Mouse (Mus musculus): ENCODE data around the gene Gucy1b2. TPM values are rescaled to one million over a fixed set of nuclear protein-coding genes. Genes with fewer than 3 reads are reported as not detected.
A peak's percentile ranks its signal among the peaks of the same experiment; 100 is the strongest.

Gene Gucy1b2
- polyA plus RNA-seq, 1 experiment from 2014 or later: 2.2 TPM

DNA sequence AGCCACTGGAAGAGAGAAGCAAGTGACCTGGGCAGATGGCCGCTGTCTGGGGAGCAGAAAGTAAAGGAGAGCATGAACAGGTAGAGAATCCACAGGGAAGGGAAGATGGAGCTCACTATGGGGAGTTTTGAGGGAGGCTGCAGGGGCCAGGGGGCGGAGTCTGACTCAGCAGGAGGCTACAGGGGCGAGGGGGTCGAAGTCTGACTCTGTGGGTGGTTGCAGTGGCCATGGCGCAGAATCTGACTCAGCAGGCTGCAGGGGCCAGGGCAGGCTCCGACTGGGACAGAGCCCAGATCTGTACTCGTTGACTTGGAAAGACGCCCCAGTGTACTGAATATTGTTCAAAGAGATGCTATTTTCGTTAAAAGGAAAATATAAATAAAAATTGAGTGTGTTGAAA, 8.9 kb upstream of the Gucy1b2 start:
- no peaks in the 10 kb centered on the region for H3K36me3 ChIP-seq
- H3K4me1 ChIP-seq: peaks cover 5% of the 10 kb centered on the region; the same call in 1 of the 2 replicates
- H3K9ac ChIP-seq (replicated peaks): no peak overlapping the region
- no peak overlapping the region for H3K27ac ChIP-seq (replicated peaks)
- ATAC-seq (ENCODE audit: low FRiP score, low read depth): no peak
- peak overlapping the region; percentile 17 for H3K4me2 ChIP-seq (replicated peaks)
- no peaks in the 10 kb centered on the region for H3K9me3 ChIP-seq
- no peak overlapping the region for H3K4me3 ChIP-seq
- H3K27me3 ChIP-seq: peaks cover 16% of the 10 kb centered on the region; the same call in 1 of the 2 replicates
- WGBS: 19% methylated on average over 9 of the region's 9 CpGs

DNA sequence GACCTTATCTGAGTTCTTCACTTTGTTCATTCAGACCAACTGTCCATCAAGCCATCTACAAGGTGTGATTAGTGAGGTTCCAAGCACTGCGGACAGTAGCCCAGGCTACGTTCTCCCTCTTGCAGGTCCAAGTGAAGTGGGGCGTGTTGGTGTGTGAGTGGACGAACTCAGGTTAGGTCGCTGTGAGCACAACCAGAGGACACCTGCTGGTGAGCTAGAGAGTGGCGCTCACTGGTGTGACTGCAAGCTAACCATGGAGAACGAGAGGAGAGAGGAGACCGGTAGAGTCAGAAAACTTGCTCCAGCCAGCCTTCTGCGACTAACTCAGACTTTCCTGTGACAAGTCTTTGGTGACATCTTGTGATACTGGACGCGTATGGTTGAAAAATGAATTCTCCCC, 3.5 kb upstream of the Gucy1b2 start:
- Histone ChIP-seq H3K4me3 (no peak overlapping the region), H3K4me2 (replicated peaks) (no peak overlapping the region), H3K27me3 (0 out of 2 replicates have a peak, but pooled peaks cover 11% of the 10 kb centered on the region), H3K27ac (replicated peaks) (no peak overlapping the region), H3K36me3 (no peaks in the 10 kb centered on the region), H3K9me3 (no peaks in the 10 kb centered on the region), H3K4me1 (peaks cover 14% of the 10 kb centered on the region), H3K9ac (replicated peaks) (no peak overlapping the region)
- 65% methylated on average over 11 of the region's 11 CpGs for WGBS
- no peak for ATAC-seq (ENCODE audit: low FRiP score, low read depth)

GRCm38 (mm10) chr14:62457420-62458181, 1.5 kb upstream of the Gucy1b2 start:
- Histone ChIP-seq H3K4me2 (replicated peaks) (peak overlapping the region; percentile 27; the same call in 1 of the 2 replicates), H3K36me3 (no peaks in the 10 kb centered on the region), H3K4me3 (no peak overlapping the region), H3K4me1 (peaks cover 20% of the 10 kb centered on the region), H3K27me3 (no peaks in the 10 kb centered on the region), H3K9me3 (no peaks in the 10 kb centered on the region), H3K9ac (replicated peaks) (0 out of 2 replicates have a peak overlapping the region, but pooled peaks have one; percentile 12), H3K27ac (replicated peaks) (no peak overlapping the region)
- 19% methylated on average over 22 of the region's 22 CpGs for WGBS
- ATAC-seq (ENCODE audit: low FRiP score, low read depth): peak; percentile 54; the same call in 1 of the 2 replicates

- no peak overlapping the region for H3K9ac ChIP-seq (replicated peaks)
- H3K27ac ChIP-seq (replicated peaks): no peak overlapping the region; the same call in 1 of the 2 replicates
- WGBS: 72% methylated on average over 5 of the region's 5 CpGs
- peak; percentile 10; the same call in 1 of the 2 replicates for ATAC-seq (ENCODE audit: low FRiP score, low read depth)
- no peaks in the 10 kb centered on the region for H3K27me3 ChIP-seq
- H3K9me3 ChIP-seq: no peaks in the 10 kb centered on the region
- H3K4me3 ChIP-seq: no peak overlapping the region
- no peak overlapping the region for H3K4me2 ChIP-seq (replicated peaks)
- peaks cover 20% of the 10 kb centered on the region for H3K4me1 ChIP-seq
- no peaks in the 10 kb centered on the region for H3K36me3 ChIP-seq
Observed at GRCm38 (mm10) chr14:62455570-62455879, 564 bp downstream of the Gucy1b2 start.

DNA sequence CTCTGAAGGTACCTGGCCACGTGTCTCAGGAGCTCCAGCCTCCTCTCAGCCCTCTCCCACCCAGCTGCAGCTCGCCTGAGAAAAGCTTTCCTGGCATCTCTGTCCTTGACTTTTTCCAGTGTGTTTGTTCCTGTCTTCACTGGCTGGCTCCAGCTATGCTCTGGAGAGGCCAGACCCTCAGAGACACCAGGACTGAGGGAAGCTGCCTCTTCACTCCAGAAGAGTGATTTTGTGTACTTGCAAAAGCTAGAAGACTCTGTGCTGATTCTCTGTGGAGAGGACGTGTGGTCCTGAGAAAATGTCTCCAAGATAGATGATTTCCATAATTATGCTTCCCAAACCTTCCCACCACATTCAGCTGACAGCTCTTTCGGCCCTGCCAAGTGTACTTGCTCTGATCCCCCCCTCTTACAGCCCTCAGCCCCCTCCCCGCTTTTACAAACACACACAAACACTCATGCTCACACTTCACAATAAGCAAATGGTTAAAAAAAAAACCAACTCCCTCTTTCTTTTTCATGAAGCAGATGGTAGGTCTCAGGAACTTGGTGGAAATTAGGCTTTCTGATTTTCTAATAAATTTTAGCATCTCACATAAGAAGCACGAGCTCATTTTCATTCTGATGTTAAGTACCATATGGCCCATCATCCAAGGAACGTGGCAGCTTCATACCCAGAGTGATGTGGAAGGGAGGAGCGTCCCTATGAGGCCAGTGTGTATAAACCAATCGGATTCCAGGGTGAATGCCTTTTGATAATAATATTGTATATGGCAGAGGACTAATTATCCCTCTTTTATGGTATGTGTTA, 1.1 kb downstream of the Gucy1b2 start:
- peak; percentile 59 for ATAC-seq (ENCODE audit: low FRiP score, low read depth)
- no peaks in the 10 kb centered on the region; the same call in 1 of the 2 replicates for H3K27me3 ChIP-seq
- WGBS: 53% methylated on average over 9 of the region's 9 CpGs
- no peak overlapping the region for H3K9ac ChIP-seq (replicated peaks)
- no peak overlapping the region for H3K4me3 ChIP-seq
- H3K4me1 ChIP-seq: peaks cover 20% of the 10 kb centered on the region
- H3K9me3 ChIP-seq: no peaks in the 10 kb centered on the region
- no peaks in the 10 kb centered on the region for H3K36me3 ChIP-seq
- H3K27ac ChIP-seq (replicated peaks): 0 out of 2 replicates have a peak overlapping the region, but pooled peaks have one; percentile 52
- H3K4me2 ChIP-seq (replicated peaks): no peak overlapping the region

GRCm38 (mm10) chr14:62454136-62454535, 2.0 kb downstream of the Gucy1b2 start:
- Histone ChIP-seq H3K4me1 (peaks cover 20% of the 10 kb centered on the region), H3K9ac (replicated peaks) (no peak overlapping the region), H3K4me3 (no peak overlapping the region), H3K9me3 (no peaks in the 10 kb centered on the region), H3K36me3 (no peaks in the 10 kb centered on the region), H3K27me3 (no peaks in the 10 kb centered on the region; the same call in 1 of the 2 replicates), H3K4me2 (replicated peaks) (no peak overlapping the region), H3K27ac (replicated peaks) (no peak overlapping the region)
- ATAC-seq (ENCODE audit: low FRiP score, low read depth): no peak
- WGBS: 85% methylated on average over 3 of the region's 3 CpGs

DNA sequence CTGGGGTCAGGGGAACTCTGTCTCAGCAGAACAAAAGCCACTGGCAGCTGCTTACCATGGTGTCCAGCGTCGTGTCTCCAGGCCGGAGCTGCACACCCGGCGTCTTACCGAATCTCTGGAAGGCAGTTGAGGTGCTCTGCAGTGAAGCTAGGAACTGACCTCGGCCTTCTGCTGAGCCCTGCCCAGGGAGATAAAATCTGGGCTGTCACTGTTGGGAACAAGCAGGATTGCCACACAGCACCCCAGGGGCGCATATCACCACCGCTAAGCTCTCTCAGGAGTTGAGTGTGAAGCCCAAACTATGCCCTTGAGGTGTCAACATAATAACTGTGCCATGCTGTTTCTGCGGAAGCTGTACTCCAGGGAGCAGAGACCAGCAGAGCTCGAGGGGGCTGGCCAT, 2.8 kb downstream of the Gucy1b2 start:
- no peak overlapping the region for H3K27ac ChIP-seq (replicated peaks)
- no peak overlapping the region for H3K4me3 ChIP-seq
- H3K4me2 ChIP-seq (replicated peaks): no peak overlapping the region
- no peak overlapping the region for H3K9ac ChIP-seq (replicated peaks)
- no peaks in the 10 kb centered on the region for H3K9me3 ChIP-seq
- H3K36me3 ChIP-seq: no peaks in the 10 kb centered on the region
- ATAC-seq (ENCODE audit: low FRiP score, low read depth): no peak
- peaks cover 20% of the 10 kb centered on the region for H3K4me1 ChIP-seq
- WGBS: 79% methylated on average over 11 of the region's 11 CpGs
- H3K27me3 ChIP-seq: no peaks in the 10 kb centered on the region; the same call in 1 of the 2 replicates

GRCm38 (mm10) chr14:62450706-62451105, 5.4 kb downstream of the Gucy1b2 start:
- Histone ChIP-seq H3K4me3 (no peak overlapping the region), H3K4me2 (replicated peaks) (no peak overlapping the region), H3K27ac (replicated peaks) (no peak overlapping the region), H3K27me3 (no peaks in the 10 kb centered on the region; the same call in 1 of the 2 replicates), H3K4me1 (peaks cover 11% of the 10 kb centered on the region; the same call in 1 of the 2 replicates), H3K9me3 (no peaks in the 10 kb centered on the region), H3K36me3 (no peaks in the 10 kb centered on the region), H3K9ac (replicated peaks) (no peak overlapping the region)
- WGBS: 92% methylated on average over 1 of the region's 1 CpGs
- no peak for ATAC-seq (ENCODE audit: low FRiP score, low read depth)

GRCm38 (mm10) chr14:62447214-62447548, 8.9 kb downstream of the Gucy1b2 start:
- WGBS: 87% methylated on average over 3 of the region's 3 CpGs
- H3K4me2 ChIP-seq (replicated peaks): no peak overlapping the region
- H3K27me3 ChIP-seq: no peaks in the 10 kb centered on the region; the same call in 1 of the 2 replicates
- H3K9me3 ChIP-seq: no peaks in the 10 kb centered on the region
- H3K27ac ChIP-seq (replicated peaks): no peak overlapping the region
- H3K36me3 ChIP-seq: no peaks in the 10 kb centered on the region
- ATAC-seq (ENCODE audit: low FRiP score, low read depth): no peak
- no peaks in the 10 kb centered on the region for H3K4me1 ChIP-seq
- no peak overlapping the region for H3K9ac ChIP-seq (replicated peaks)
- no peak overlapping the region for H3K4me3 ChIP-seq

- H3K4me1 ChIP-seq: no peaks in the 10 kb centered on the region
- H3K27me3 ChIP-seq: no peaks in the 10 kb centered on the region; the same call in 1 of the 2 replicates
- no peak for ATAC-seq (ENCODE audit: low FRiP score, low read depth)
- H3K9ac ChIP-seq (replicated peaks): no peak overlapping the region
- no peak overlapping the region for H3K27ac ChIP-seq (replicated peaks)
- H3K9me3 ChIP-seq: no peaks in the 10 kb centered on the region
- H3K4me2 ChIP-seq (replicated peaks): no peak overlapping the region
- no peak overlapping the region for H3K4me3 ChIP-seq
- H3K36me3 ChIP-seq: no peaks in the 10 kb centered on the region
- WGBS: 79% methylated on average over 7 of the region's 7 CpGs
Observed at GRCm38 (mm10) chr14:62446385-62447213, 9.5 kb downstream of the Gucy1b2 start.

GRCm38 (mm10) chr14:62443840-62444430, 12.2 kb downstream of the Gucy1b2 start:
- no peak for ATAC-seq (ENCODE audit: low FRiP score, low read depth)

More at GRCm38 (mm10) chr14:62443840-62444430, 12.2 kb downstream of the Gucy1b2 start:
- H3K4me1 ChIP-seq: no peaks in the 10 kb centered on the region
- no peak overlapping the region for H3K4me3 ChIP-seq
- H3K27ac ChIP-seq (replicated peaks): no peak overlapping the region
- 84% methylated on average over 6 of the region's 6 CpGs for WGBS
- H3K27me3 ChIP-seq: no peaks in the 10 kb centered on the region
- no peaks in the 10 kb centered on the region for H3K9me3 ChIP-seq
- no peak overlapping the region for H3K4me2 ChIP-seq (replicated peaks)
- no peak overlapping the region for H3K9ac ChIP-seq (replicated peaks)
- H3K36me3 ChIP-seq: no peaks in the 10 kb centered on the region
